Mouse (Mus musculus) limb, embryonic 15.5 days (tissue): ENCODE data around the gene Hint1. TPM values are rescaled to one million over a fixed set of nuclear protein-coding genes. Genes with fewer than 3 reads are reported as not detected.
"Not testable (repeated sequence)": the region's sequence is repeated elsewhere in the genome, so short reads cannot be mapped to it uniquely, and the experiment has no call there.

Experiments
- ATAC-seq: fragments of 200-750 bp; cut with Nextera tagmentation; 2 replicates; pipeline ENCODE4 v1.8.0; 2017; ENCODE audit warnings: low read depth, moderate TSS enrichment; ENCODE audit not compliant: insufficient number of reproducible peaks, low FRiP score, low TSS enrichment
- H3K27ac ChIP-seq: fragments of 300-500 bp; sonication (generic); 2 replicates; pipeline ENCODE4 v1.5.1; 2015; ENCODE audit warnings: moderate library complexity, mild to moderate bottlenecking, inconsistent platforms
- H3K27me3 ChIP-seq: fragments of 300-500 bp; sonication (generic); 2 replicates; pipeline ENCODE4 v1.6.1; 2015; ENCODE audit warnings: inconsistent platforms
- H3K36me3 ChIP-seq: fragments of 300-500 bp; sonication (generic); 2 replicates; pipeline ENCODE4 v1.6.1; 2015; ENCODE audit warnings: inconsistent platforms
- H3K4me1 ChIP-seq: fragments of 300-500 bp; sonication (generic); 2 replicates; pipeline ENCODE4 v1.6.1; 2015; ENCODE audit warnings: inconsistent platforms
- H3K4me2 ChIP-seq: fragments of 300-500 bp; sonication (generic); 2 replicates; pipeline ENCODE4 v1.6.1; 2015; ENCODE audit warnings: mild to moderate bottlenecking, inconsistent platforms
- H3K4me3 ChIP-seq: fragments of 300-500 bp; sonication (generic); 2 replicates; pipeline ENCODE4 v1.5.1; 2015; ENCODE audit warnings: mild to moderate bottlenecking, inconsistent platforms
- H3K9ac ChIP-seq: fragments of 300-500 bp; sonication (generic); 2 replicates; pipeline ENCODE4 v1.6.1; 2015; ENCODE audit warnings: inconsistent platforms
- H3K9me3 ChIP-seq: fragments of 300-500 bp; sonication (generic); 2 replicates; pipeline ENCODE4 v1.6.1; 2016; ENCODE audit warnings: inconsistent platforms
- WGBS: fragments of 180-500 bp; shearing (Covaris S2); methylation state at CpG from one replicate; pipeline ENCODE4 v1.1.7; 2015; 5-methylcytosine and 5-hydroxymethylcytosine counted together
- polyA plus RNA-seq: library from polyadenylated mRNA; unstranded; fragments of >200 nt; fragmentation: Nextera tagmentation; extraction: Ambion mirVana; gene quantifications from 2 replicates; pipeline ENCODE4 v1.2.1, GENCODE M21; 2015

Hint1 gene
- polyA plus RNA-seq, 1 experiment from 2014 or later, result 535 TPM

DNA sequence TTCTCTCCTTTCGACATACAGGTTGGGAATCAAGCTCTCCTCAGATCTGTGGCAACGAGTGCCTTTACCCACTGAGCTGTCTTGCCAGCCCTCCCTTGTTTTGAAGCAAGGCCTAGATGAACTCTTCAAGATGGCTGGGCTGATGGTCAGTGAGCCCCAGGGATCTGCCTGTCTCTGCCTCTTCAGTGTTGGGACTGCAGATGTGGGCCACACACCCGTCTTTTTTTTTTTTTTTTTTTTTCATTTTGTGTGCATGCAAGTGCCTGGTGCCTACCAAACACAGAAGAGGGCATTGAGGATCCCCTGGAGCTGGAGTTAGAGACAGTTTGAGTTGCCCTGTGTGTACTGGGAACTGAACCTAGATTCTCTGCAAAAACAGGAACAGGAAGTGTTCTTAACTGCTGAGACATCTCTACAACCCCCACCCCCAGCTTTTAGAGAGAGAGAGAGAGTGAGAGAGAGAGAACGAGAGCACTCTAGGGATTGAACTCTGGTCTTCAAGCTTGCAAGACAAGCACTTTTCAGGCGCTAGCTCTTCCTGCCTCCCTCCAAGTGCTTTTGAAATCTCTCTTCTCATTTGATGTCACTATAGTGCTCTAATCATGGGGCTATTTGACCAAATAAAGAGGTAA, 18.1 kb downstream of the Hint1 start:
- H3K4me2 ChIP-seq, result no peak overlapping the region
- H3K27ac ChIP-seq, result no peak overlapping the region
- H3K36me3 ChIP-seq, result no peaks in the 10 kb centered on the region
- no peaks in the 10 kb centered on the region for H3K27me3 ChIP-seq
- no peak overlapping the region for H3K9ac ChIP-seq
- 74% methylated on average over 5 of the region's 5 CpGs for WGBS
- no peaks in the 10 kb centered on the region for H3K9me3 ChIP-seq
- peaks cover 11% of the 10 kb centered on the region for H3K4me1 ChIP-seq
- no peak for ATAC-seq
- H3K4me3 ChIP-seq, result no peak overlapping the region

DNA sequence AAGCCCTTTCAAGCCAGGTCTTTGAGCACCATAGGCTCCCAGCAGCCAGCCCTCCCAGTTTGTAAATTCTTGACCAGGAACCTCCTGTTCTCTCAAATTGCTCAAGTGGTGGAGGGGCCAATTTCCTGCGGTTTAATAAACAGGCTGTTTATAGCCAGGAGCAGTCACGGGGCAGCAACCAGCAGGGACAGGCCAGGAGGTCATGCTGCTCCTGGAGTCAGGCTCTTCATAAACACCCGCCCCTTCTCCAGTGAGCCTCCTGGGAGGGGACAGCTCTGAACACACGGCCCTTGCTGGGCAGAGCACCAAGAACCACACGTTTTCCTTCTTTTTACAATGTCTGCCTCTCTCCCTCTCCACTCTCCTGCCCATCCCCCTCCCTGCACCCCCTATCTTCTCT, 18.8 kb downstream of the Hint1 start:
- Histone ChIP-seq H3K27ac (no peak overlapping the region; the same call in 1 of the 2 replicates), H3K4me3 (no peak overlapping the region), H3K4me2 (no peak overlapping the region), H3K27me3 (no peaks in the 10 kb centered on the region), H3K36me3 (no peaks in the 10 kb centered on the region), H3K9me3 (no peaks in the 10 kb centered on the region), H3K9ac (no peak overlapping the region), H3K4me1 (peaks cover 11% of the 10 kb centered on the region)
- no peak for ATAC-seq
- 4% methylated on average over 5 of the region's 5 CpGs for WGBS

DNA sequence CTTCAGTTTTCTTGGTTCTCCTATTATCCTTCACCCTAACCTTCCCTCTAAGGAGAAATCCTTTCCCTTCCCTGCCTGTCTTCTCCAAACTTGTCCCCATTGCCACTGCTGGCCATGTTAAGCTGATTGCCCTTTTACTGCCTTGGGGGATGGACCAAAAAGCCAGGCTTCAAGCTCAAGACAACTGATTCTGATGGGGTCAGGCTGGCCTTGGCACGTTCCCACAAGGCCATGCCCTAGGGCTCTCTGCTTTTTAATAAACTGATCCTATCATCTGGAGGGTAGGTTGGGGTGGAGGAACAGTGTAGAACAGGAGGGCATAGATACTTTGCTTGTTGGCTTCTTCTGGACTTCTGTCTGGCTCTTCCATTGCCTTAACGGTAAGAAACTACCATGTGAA, 19.2 kb downstream of the Hint1 start:
- no peak for ATAC-seq
- no peak overlapping the region; the same call in 1 of the 2 replicates for H3K27ac ChIP-seq
- 57% methylated on average over 2 of the region's 2 CpGs for WGBS

DNA sequence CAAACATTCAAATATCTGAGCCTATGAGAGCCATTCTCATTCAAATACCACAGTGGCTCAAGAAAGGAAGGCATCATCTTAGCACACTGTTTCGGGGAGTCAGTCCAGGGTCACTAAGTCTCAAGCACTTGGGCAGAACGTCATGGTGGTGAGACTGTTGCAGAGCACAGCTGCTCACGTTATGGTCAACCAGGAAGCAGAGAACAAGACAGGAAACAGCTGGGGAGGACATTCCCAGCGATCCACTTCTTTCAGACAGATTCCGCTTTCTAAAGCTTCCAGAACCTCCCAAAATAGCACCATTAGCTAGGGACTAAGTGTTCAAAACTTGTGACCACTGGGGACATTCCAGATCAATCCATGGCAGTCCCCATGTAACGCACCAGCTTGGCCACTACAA, 21.7 kb downstream of the Hint1 start:
- Histone ChIP-seq H3K36me3 (no peaks in the 10 kb centered on the region), H3K4me1 (peaks cover 7% of the 10 kb centered on the region), H3K27me3 (no peaks in the 10 kb centered on the region), H3K9ac (no peak overlapping the region), H3K4me3 (no peak overlapping the region), H3K4me2 (no peak overlapping the region), H3K9me3 (no peaks in the 10 kb centered on the region), H3K27ac (no peak overlapping the region)
- no peak for ATAC-seq
- WGBS, result 82% methylated on average over 6 of the region's 6 CpGs

More for the DNA sequence above, 19.2 kb downstream of the Hint1 start:
- no peak overlapping the region for H3K9ac ChIP-seq
- peaks cover 11% of the 10 kb centered on the region for H3K4me1 ChIP-seq
- H3K4me2 ChIP-seq, result no peak overlapping the region
- H3K36me3 ChIP-seq, result no peaks in the 10 kb centered on the region
- H3K9me3 ChIP-seq, result no peaks in the 10 kb centered on the region
- H3K27me3 ChIP-seq, result no peaks in the 10 kb centered on the region
- no peak overlapping the region for H3K4me3 ChIP-seq

DNA sequence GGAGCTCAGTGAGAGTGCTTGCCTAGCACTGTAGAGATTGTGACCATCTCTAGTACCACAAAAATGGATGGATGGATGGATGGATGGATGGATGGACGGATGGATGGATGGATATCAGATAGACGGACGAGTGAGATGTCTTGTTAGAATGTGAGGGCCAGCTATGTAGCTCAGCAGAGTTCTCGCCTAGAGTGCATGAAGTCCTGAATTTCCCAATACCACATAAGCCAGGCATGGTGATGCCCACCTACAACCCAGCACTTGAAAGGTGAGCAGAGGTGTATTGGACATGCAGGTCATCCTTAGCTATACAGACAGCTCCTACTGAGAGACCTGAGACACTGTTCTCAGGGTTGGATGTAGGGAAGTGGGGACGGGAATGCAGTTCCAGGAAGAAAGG, 25.2 kb downstream of the Hint1 start:
- ATAC-seq, result no peak
- H3K4me3 ChIP-seq, result no peak overlapping the region
- H3K27ac ChIP-seq, result no peak overlapping the region
- no peaks in the 10 kb centered on the region for H3K36me3 ChIP-seq
- no peaks in the 10 kb centered on the region for H3K9me3 ChIP-seq
- no peak overlapping the region for H3K9ac ChIP-seq
- WGBS, result 87% methylated on average over 5 of the region's 5 CpGs
- no peaks in the 10 kb centered on the region for H3K27me3 ChIP-seq
- no peaks in the 10 kb centered on the region for H3K4me1 ChIP-seq
- no peak overlapping the region for H3K4me2 ChIP-seq

DNA sequence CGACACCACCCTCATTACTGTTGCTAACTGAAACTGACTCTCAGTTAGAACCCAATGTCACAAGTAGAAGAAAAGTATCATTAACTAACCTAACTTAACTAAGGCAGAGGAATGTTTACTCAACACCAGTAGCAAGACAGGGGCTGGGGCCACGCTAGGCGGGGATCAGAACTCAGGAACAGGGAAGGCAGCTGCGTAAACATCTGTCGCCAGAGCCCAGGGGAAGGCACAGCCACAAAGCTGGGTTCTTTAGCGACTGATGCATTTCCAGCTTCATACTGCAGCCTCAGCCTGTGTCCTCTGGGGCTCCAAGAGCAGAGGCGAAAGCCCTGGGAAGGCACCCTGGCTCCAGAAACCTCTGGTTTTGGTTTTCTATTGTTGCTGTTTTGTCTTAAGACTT, 25.9 kb downstream of the Hint1 start:
- no peak overlapping the region for H3K4me2 ChIP-seq
- H3K36me3 ChIP-seq, result no peaks in the 10 kb centered on the region
- no peak for ATAC-seq
- H3K9ac ChIP-seq, result no peak overlapping the region
- H3K27ac ChIP-seq, result no peak overlapping the region
- H3K27me3 ChIP-seq, result no peaks in the 10 kb centered on the region
- WGBS, result 45% methylated on average over 7 of the region's 7 CpGs
- no peak overlapping the region for H3K4me3 ChIP-seq
- H3K9me3 ChIP-seq, result no peaks in the 10 kb centered on the region
- no peaks in the 10 kb centered on the region for H3K4me1 ChIP-seq

DNA sequence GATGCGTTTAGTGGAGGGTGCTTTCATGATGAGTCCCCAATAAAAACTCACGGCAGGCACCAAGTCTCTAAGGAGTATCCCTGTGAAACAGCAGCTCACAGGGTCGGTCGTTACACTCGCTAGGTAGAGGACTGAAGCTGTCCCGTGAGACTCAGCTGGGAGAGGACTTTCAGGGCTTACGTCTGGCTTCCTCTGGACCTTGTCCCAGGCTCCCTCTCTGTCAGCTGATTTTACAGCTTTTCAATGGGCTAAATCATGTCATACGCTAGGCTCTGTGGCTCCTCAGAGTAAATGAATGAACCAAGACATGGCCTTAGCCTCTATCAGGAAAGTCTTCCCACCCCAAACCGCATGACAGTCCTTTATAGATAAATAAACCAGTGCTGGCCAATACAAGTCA, 28.4 kb downstream of the Hint1 start:
- Histone ChIP-seq H3K9ac (no peak overlapping the region), H3K36me3 (no peaks in the 10 kb centered on the region), H3K4me3 (no peak overlapping the region), H3K9me3 (no peaks in the 10 kb centered on the region), H3K4me1 (no peaks in the 10 kb centered on the region), H3K27me3 (no peaks in the 10 kb centered on the region), H3K27ac (no peak overlapping the region), H3K4me2 (no peak overlapping the region)
- WGBS, result 44% methylated on average over 9 of the region's 9 CpGs
- ATAC-seq, result no peak

DNA sequence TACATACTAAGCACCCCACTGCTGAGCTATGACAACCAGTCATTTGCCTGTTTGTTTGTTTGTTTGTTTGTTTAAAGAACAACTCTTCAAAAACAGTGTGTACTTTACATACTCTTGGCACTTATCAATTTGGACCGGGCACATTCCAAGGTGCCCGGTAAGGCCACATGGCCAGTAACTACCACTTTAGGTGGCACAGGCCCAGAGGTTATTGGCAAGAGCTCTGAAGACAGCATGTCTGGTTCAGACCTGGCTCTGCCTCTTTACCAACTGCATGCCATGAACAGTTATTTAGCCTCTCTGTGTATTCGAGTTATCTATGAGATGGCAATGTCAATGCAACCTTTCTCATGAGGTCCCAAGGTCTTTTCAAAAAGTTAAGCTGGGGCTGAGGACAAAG, 30.5 kb downstream of the Hint1 start:
- not testable (repeated sequence) for H3K27me3 ChIP-seq, H3K9ac ChIP-seq, H3K4me2 ChIP-seq, H3K4me1 ChIP-seq, H3K9me3 ChIP-seq, H3K27ac ChIP-seq, H3K36me3 ChIP-seq, H3K4me3 ChIP-seq, ATAC-seq
- 87% methylated on average over 3 of the region's 3 CpGs for WGBS

DNA sequence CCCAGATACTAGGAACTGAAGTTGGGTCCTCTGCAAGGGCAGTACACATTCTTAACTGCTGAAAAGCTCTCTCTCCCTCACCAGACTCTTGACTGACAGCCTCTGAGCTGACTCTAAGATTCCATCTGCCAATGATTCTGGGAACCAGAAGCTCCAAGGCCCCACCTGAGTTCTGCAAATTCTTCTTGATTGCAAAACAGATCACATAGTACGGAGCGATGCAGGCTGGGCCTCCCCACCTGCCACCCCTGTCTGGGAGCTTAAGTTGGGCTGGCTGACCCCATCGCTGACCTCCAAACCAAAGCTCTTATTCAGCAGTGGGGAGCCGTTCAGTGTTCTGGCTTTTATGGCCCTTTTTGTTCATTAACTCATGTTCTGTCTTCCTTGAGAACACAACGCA, 31.3 kb downstream of the Hint1 start:
- no peak overlapping the region for H3K9ac ChIP-seq
- no peak overlapping the region for H3K4me3 ChIP-seq
- no peak overlapping the region for H3K4me2 ChIP-seq
- H3K27ac ChIP-seq, result no peak overlapping the region
- H3K4me1 ChIP-seq, result peaks cover 3% of the 10 kb centered on the region
- no peak for ATAC-seq
- H3K27me3 ChIP-seq, result no peaks in the 10 kb centered on the region
- WGBS, result 50% methylated on average over 5 of the region's 5 CpGs
- H3K9me3 ChIP-seq, result no peaks in the 10 kb centered on the region
- H3K36me3 ChIP-seq, result no peaks in the 10 kb centered on the region

DNA sequence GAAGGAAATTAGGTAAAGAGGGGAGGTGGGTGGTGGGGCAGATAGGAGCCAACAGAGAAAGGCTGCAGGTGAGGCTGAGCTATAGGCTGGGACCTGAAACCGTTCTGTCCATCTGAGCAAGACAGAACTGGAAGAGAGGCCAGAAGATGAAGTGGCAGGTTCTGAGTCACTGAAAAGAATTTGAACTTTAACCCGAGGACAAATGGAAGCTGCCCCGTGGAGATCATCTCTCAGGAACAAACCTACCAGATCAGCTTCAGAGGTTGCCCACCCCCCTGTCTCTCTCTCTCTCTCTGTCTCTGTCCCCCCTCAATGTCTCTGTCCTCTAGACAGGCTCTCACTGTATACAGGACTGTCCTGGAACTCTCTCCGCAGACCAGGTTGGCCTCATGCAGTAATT, 33.5 kb downstream of the Hint1 start:
- no peak overlapping the region for H3K4me2 ChIP-seq
- peaks cover 13% of the 10 kb centered on the region for H3K4me1 ChIP-seq
- no peak overlapping the region for H3K9ac ChIP-seq
- H3K9me3 ChIP-seq, result no peaks in the 10 kb centered on the region
- H3K27me3 ChIP-seq, result 0 out of 2 replicates have a peak, but pooled peaks cover 2% of the 10 kb centered on the region
- no peak overlapping the region for H3K4me3 ChIP-seq
- no peaks in the 10 kb centered on the region for H3K36me3 ChIP-seq
- no peak overlapping the region for H3K27ac ChIP-seq
- no peak for ATAC-seq
- WGBS, result 72% methylated on average over 4 of the region's 4 CpGs

DNA sequence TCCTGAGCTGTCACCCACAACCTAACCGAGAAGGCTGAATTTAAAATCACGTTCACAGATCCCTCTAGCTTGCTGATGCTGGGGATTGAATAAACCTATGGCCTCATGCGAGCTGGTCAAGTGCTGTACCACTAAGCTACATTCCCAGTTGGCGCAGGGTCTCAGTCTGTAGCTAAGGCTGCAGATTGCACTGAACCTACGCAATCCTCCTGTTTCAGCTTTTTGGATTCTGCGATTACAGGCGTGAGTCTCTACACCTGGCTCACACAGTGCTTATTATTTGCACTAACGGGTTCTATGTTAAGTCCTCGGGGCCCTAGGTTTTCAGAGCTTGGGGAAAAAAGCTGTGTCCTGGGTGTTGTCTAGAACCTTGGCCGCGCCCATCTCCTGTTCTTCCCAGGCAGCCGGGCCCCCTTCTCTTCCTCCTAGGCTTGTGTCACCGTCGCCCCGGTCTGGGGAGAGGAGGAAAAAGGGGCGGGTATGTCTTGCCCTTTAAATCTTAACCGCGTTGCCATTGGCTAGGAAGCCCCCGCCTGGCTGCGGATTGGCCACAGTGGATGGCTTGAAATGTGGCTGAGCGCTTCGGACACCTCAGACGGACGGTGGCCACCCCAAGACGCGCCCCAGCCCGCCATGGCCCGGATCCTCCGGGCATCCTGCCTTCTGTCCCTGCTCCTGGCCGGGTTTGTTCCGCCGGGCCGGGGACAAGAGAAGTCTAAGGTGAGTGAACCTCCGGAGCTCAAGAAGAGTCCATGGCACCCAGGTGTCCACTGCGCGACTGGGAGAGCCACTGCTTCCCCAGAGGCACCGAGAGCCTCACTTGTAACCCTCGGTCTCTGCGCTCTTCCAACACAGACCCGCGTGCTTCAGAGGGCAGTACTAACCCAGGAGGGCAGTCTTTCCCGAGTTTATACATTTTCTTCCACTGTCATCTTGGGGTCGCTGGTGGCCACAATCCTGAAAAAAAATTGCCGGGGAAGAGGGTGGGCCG, 36.4 kb downstream of the Hint1 start, which contains the start of gene Gpx3:
Gpx3 (plus strand) TSS at position 121 of the 991 bp plus-strand sequence.
- Histone ChIP-seq H3K27ac (no peak within 1 kb of the TSS), H3K36me3 (no peaks in the 10 kb centered on the region), H3K4me1 (peaks cover 13% of the 10 kb centered on the region), H3K9ac (peak within 1 kb of the TSS; percentile 39), H3K4me3 (peak within 1 kb of the TSS; percentile 46), H3K4me2 (peak within 1 kb of the TSS; percentile 94), H3K9me3 (no peaks in the 10 kb centered on the region), H3K27me3 (0 out of 2 replicates have a peak, but pooled peaks cover 2% of the 10 kb centered on the region)
- ATAC-seq, result peak; percentile 69
- WGBS, result 15% methylated on average over 42 of the region's 45 CpGs

DNA sequence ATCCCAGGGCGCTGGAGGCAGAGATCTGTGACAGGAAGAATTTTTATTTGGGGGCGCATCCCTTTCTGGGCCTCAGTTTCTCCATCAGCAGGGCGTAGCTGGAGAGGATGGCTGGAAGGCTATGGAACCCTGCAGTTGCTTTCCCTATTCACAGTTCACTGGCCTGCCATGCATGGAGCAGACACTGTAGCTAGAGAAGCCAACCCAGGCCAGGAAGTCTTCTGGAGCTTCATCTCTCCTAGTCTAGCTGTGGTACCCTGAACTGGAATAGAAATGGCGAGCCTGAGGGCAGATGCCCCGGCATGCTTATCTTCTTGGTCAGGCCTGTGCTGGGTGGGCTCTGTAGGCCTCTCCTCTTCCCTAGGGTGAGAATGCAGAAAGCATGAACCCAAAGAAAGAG, 37.2 kb downstream of the Hint1 start:
- 71% methylated on average over 5 of the region's 5 CpGs for WGBS
- H3K27me3 ChIP-seq, result 0 out of 2 replicates have a peak, but pooled peaks cover 2% of the 10 kb centered on the region
- H3K4me2 ChIP-seq, result peak overlapping the region; percentile 94
- 0 out of 2 replicates have a peak, but pooled peaks cover 3% of the 10 kb centered on the region for H3K36me3 ChIP-seq
- no peak for ATAC-seq
- peaks cover 13% of the 10 kb centered on the region for H3K4me1 ChIP-seq
- H3K27ac ChIP-seq, result no peak overlapping the region
- no peaks in the 10 kb centered on the region for H3K9me3 ChIP-seq
- H3K9ac ChIP-seq, result no peak overlapping the region
- H3K4me3 ChIP-seq, result peak overlapping the region; percentile 46
